Mouse (Mus musculus): ENCODE data around the gene Adarb2.
"Not testable (repeated sequence)": the region's sequence is repeated elsewhere in the genome, so short reads cannot be mapped to it uniquely, and the experiment has no call there.

The Adarb2 gene

GRCm38 (mm10) chr13:8573908-8574307 is 371.2 kb downstream of the Adarb2 start:
- in situ Hi-C loops (cut with MboI, MseI), result loop anchor here in 1 of 2 experiments (5.0 kb wide), 1 partner anchor 1892 kb away; no protein-coding TSS in a partner anchor

- in situ Hi-C loops (cut with MboI, MseI), result no loop called here
Measured at GRCm38 (mm10) chr13:8584257-8585005, 381.8 kb downstream of the Adarb2 start.

GRCm38 (mm10) chr13:8587447-8587846 is 384.8 kb downstream of the Adarb2 start:
- in situ Hi-C loops (cut with MboI, MseI), result no loop called here

- in situ Hi-C loops (cut with MboI, MseI), result no loop called here
Measured at GRCm38 (mm10) chr13:8590460-8590859, 387.8 kb downstream of the Adarb2 start.

GRCm38 (mm10) chr13:8596977-8597646 is 394.4 kb downstream of the Adarb2 start:
- in situ Hi-C loops (cut with MboI, MseI), result no loop called here

- in situ Hi-C loops (cut with MboI, MseI), result no loop called here
Measured at GRCm38 (mm10) chr13:8597647-8598017, 395.0 kb downstream of the Adarb2 start.

GRCm38 (mm10) chr13:8605645-8606044 is 403.0 kb downstream of the Adarb2 start:
- in situ Hi-C loops (cut with MboI, MseI), result no loop called here

GRCm38 (mm10) chr13:8608040-8608439 is 405.4 kb downstream of the Adarb2 start:
- in situ Hi-C loops (cut with MboI, MseI), result no loop called here

- in situ Hi-C loops (cut with MboI, MseI), result not testable (repeated sequence)
Measured at GRCm38 (mm10) chr13:8608918-8609317, 406.3 kb downstream of the Adarb2 start.

GRCm38 (mm10) chr13:8610956-8611355 is 408.3 kb downstream of the Adarb2 start:
- in situ Hi-C loops (cut with MboI, MseI), result no loop called here

- in situ Hi-C loops (cut with MboI, MseI), result no loop called here
Measured at GRCm38 (mm10) chr13:8612618-8613391, 410.1 kb downstream of the Adarb2 start.

GRCm38 (mm10) chr13:8616685-8617084 is 414.0 kb downstream of the Adarb2 start:
- in situ Hi-C loops (cut with MboI, MseI), result no loop called here

- in situ Hi-C loops (cut with MboI, MseI), result no loop called here
Measured at GRCm38 (mm10) chr13:8622263-8622662, 419.6 kb downstream of the Adarb2 start.

- in situ Hi-C loops (cut with MboI, MseI), result no loop called here
Measured at GRCm38 (mm10) chr13:8629565-8629964, 426.9 kb downstream of the Adarb2 start.

GRCm38 (mm10) chr13:8631618-8632017 is 429.0 kb downstream of the Adarb2 start:
- in situ Hi-C loops (cut with MboI, MseI), result no loop called here

- in situ Hi-C loops (cut with MboI, MseI), result no loop called here
Measured at GRCm38 (mm10) chr13:8632072-8632471, 429.4 kb downstream of the Adarb2 start.

GRCm38 (mm10) chr13:8633385-8634337 is 431.0 kb downstream of the Adarb2 start:
- in situ Hi-C loops (cut with MboI, MseI), result no loop called here

GRCm38 (mm10) chr13:8642084-8642483 is 439.4 kb downstream of the Adarb2 start:
- in situ Hi-C loops (cut with MboI, MseI), result no loop called here

GRCm38 (mm10) chr13:8643920-8644319 is 441.3 kb downstream of the Adarb2 start:
- in situ Hi-C loops (cut with MboI, MseI), result no loop called here

GRCm38 (mm10) chr13:8644805-8645679 is 442.4 kb downstream of the Adarb2 start:
- in situ Hi-C loops (cut with MboI, MseI), result no loop called here

Data from T-helper 17 cell (primary cell).